Mouse (Mus musculus) adrenal gland, adult 18-20 months (tissue): ENCODE data around the gene Smyd3. TPM values are rescaled to one million over a fixed set of nuclear protein-coding genes. Genes with fewer than 3 reads are reported as not detected.

ENCODE experiments used
- DNase-seq, 2 experiments: peaks; one replicate each; pipeline ENCODE4 v3.0.0; 2021 to 2022; ENCODE audit warnings: low spot score in 2 of 2
- total RNA-seq, 2 experiments: library from RNA; stranded (reverse); gene quantifications; 1 replicate in 1 of 2; 2 replicates in 1 of 2; pipeline ENCODE4 v1.2.3; 2021

Gene Smyd3
- total RNA-seq, 2 experiments from 2014 or later: 7.8 to 8.7 TPM

- no peak for DNase-seq
These were observed 281.5 kb downstream of the Smyd3 start for GRCm38 (mm10) chr1:179236217-179236840.

- peak; percentile 52 to 57 for DNase-seq
These were observed 285.8 kb downstream of the Smyd3 start for GRCm38 (mm10) chr1:179231777-179232661.

GRCm38 (mm10) chr1:179229515-179229914 is 288.3 kb downstream of the Smyd3 start:
- DNase-seq: no peak

GRCm38 (mm10) chr1:179220290-179220689 is 297.6 kb downstream of the Smyd3 start:
- no peak for DNase-seq

- no peak for DNase-seq
These were observed 299.8 kb downstream of the Smyd3 start for GRCm38 (mm10) chr1:179218061-179218460.

- DNase-seq: no peak
These were observed 300.8 kb downstream of the Smyd3 start for GRCm38 (mm10) chr1:179217036-179217435.

GRCm38 (mm10) chr1:179213381-179213780 is 304.5 kb downstream of the Smyd3 start:
- no peak for DNase-seq

GRCm38 (mm10) chr1:179212295-179212694 is 305.5 kb downstream of the Smyd3 start:
- DNase-seq: no peak

GRCm38 (mm10) chr1:179211313-179211712 is 306.5 kb downstream of the Smyd3 start:
- DNase-seq: no peak

GRCm38 (mm10) chr1:179207846-179208595 is 309.8 kb downstream of the Smyd3 start:
- no peak for DNase-seq

GRCm38 (mm10) chr1:179207180-179207741 is 310.6 kb downstream of the Smyd3 start:
- DNase-seq: no peak

GRCm38 (mm10) chr1:179198517-179199200 is 319.2 kb downstream of the Smyd3 start:
- DNase-seq: no peak

- no peak for DNase-seq
These were observed 319.9 kb downstream of the Smyd3 start for GRCm38 (mm10) chr1:179197821-179198516.

GRCm38 (mm10) chr1:179197156-179197555 is 320.7 kb downstream of the Smyd3 start:
- no peak for DNase-seq

- no peak for DNase-seq
These were observed 321.4 kb downstream of the Smyd3 start for GRCm38 (mm10) chr1:179196422-179196821.

- DNase-seq: no peak
These were observed 325.1 kb downstream of the Smyd3 start for GRCm38 (mm10) chr1:179192781-179193180.

GRCm38 (mm10) chr1:179190837-179191236 is 327.0 kb downstream of the Smyd3 start:
- DNase-seq: no peak

- no peak for DNase-seq
These were observed 330.7 kb downstream of the Smyd3 start for GRCm38 (mm10) chr1:179187171-179187570.

GRCm38 (mm10) chr1:179184631-179185030 is 333.2 kb downstream of the Smyd3 start:
- no peak for DNase-seq

- DNase-seq: no peak
These were observed 334.3 kb downstream of the Smyd3 start for GRCm38 (mm10) chr1:179183499-179183898.
